Mouse (Mus musculus) adrenal gland, adult 10 weeks (tissue): ENCODE data around the gene Atp6v0a2. TPM values are rescaled to one million over a fixed set of nuclear protein-coding genes. Genes with fewer than 3 reads are reported as not detected.

Experiments used
- polyA plus RNA-seq: library from polyadenylated mRNA; stranded (reverse); fragments of 350-450 nt; fragmentation: Illumina TruSeq; extraction: RNeasy Lipid Tissue Mini Kit (QIAGEN cat#74804); gene quantifications from one replicate; pipeline ENCODE4 v1.2.3, GENCODE M21; 2014; ENCODE audit warnings: low read depth, low replicate concordance

The Atp6v0a2 gene
- 54.8 TPM for polyA plus RNA-seq

GRCm38 (mm10) chr5:124628448-124629363 is at the start of gene Atp6v0a2:
Gene Atp6v0a2, plus strand, starts transcription at chr5:124628576.

GRCm38 (mm10) chr5:124578633-124579317 is 49.6 kb upstream of the Atp6v0a2 start, which contains the start of the genes Eif2b1 and Gtf2h3:
Gene Eif2b1, minus strand, starts transcription at chr5:124579131.
Gene Gtf2h3, plus strand, starts transcription at chr5:124579140.

GRCm38 (mm10) chr5:124724997-124725396 is 96.6 kb downstream of the Atp6v0a2 start, which contains the start of gene Dnah10:
Gene Dnah10, plus strand, starts transcription at chr5:124725085.

Other genes with a start within 250 kb of the Atp6v0a2 start
- gene Sbno1, start 202.6 kb upstream of the Atp6v0a2 start, polyA plus RNA-seq = 106 TPM
- 144 TPM for gene Kmt5a, start 188.6 kb upstream of the Atp6v0a2 start, polyA plus RNA-seq
- 2.6 TPM for gene Rilpl2, start 150.2 kb upstream of the Atp6v0a2 start, polyA plus RNA-seq
- gene Snrnp35, start 145.4 kb upstream of the Atp6v0a2 start, polyA plus RNA-seq = 0.58 TPM
- 6.8 TPM for gene Rilpl1, start 97.2 kb upstream of the Atp6v0a2 start, polyA plus RNA-seq
- gene Tmed2, start 87.9 kb upstream of the Atp6v0a2 start, polyA plus RNA-seq = 1,447 TPM
- gene Ddx55, start 75.7 kb upstream of the Atp6v0a2 start, polyA plus RNA-seq = 11.3 TPM
- 46.1 TPM for gene Eif2b1, start 49.4 kb upstream of the Atp6v0a2 start, polyA plus RNA-seq
- 6.8 TPM for gene Gtf2h3, start 49.4 kb upstream of the Atp6v0a2 start, polyA plus RNA-seq
- gene Dnah10, start 96.5 kb downstream of the Atp6v0a2 start, polyA plus RNA-seq = 0.82 TPM
- 0.58 TPM for gene Ccdc92, start 233.8 kb downstream of the Atp6v0a2 start, polyA plus RNA-seq
- 89.2 TPM for gene Zfp664, start 234.1 kb downstream of the Atp6v0a2 start, polyA plus RNA-seq